Mouse (Mus musculus): ENCODE measurements at regions not wholly inside any gene's neighbourhood (a gene's known extent, or its start where the extent isn't known, plus 50 kb on each side); places are given as distances from the start of the nearest gene placed in this dataset.
"Not testable (repeated sequence)": the region's sequence is repeated elsewhere in the genome, so short reads cannot be mapped to it uniquely, and the experiment has no call there.

DNA sequence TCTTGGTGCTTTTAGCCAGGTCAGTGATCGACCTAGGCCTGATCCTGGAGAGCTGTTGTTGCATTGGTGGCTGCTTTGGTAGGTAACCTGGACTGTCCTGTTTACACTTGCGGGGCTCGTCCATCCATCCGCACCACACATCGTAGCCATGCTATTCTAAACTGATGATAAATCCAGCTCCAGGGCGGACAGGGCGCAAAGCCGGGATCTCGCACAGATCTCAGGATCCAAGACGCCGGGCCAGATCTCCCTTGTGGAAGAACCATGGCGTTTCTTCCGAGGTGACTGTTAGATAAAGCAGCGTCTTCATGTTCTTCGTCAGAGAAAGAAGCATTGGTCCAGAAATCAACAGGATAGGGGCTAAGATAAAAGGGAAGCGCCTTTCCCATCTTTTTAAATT is 115.6 kb downstream of the Sec16b start:
- in situ Hi-C loops (cut with MboI; ENCODE audit: low sequenced_read_pairs) = not testable (repeated sequence)

DNA sequence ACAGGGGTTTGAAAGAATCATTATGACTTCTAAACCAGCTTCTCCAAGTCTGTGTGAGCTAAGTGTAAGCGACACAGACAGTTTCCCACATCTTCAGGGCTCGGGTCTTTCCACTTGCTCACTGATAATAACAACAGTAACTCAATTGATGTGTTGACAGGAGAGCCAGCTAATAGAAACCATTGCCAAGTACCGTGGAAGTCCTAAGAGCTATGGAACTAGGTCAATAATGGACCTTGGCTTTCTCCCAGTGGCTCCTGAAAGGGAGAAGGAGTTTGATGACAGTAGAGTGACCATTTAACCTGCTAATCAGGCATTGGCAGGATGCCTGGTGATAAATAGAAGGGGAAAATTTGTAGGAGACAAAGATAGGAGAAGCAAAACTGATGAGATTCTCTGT is 126.1 kb downstream of the Sec16b start:
- in situ Hi-C loops (cut with MboI; ENCODE audit: low sequenced_read_pairs) = no loop called here

DNA sequence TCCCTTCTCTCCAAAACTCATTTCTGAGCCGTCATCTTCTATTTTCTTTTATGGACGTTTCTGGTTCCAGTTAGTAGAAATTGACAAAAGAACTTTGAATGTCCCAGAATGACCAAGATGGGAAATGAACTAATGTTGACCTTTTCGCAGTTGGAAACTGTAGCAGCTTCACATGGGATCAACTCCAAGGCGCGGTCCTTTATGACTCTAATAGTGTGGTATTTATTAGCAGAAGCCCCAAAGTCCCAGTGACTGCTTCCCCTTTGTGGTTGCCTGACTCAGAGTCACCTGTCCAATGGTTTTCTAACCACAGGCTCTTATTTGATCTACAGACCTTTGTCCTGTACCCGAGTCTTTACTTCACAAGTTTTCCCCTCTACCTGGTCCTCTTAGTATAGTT is 126.9 kb downstream of the Sec16b start:
- in situ Hi-C loops (cut with MboI; ENCODE audit: low sequenced_read_pairs) = no loop called here

DNA sequence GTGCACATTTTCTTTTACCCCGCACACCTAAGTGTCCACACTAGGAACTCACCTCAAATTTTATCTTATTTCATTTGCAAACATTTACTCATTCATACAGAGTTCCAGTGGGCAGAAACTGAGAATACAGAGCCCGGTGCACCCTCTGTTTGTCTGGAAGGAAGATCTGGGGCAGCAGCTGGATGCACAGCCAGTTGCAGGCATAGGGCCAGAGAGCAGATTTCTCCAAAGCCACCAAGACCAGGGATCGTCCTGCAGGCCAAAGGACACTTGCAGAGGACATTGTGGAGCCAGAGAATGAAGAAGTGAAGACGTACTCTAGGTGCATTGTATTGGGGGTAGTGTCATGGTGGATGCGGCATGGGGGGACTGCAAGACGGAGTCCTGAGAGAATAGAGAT is 129.2 kb downstream of the Sec16b start:
- in situ Hi-C loops (cut with MboI; ENCODE audit: low sequenced_read_pairs) = no loop called here

DNA sequence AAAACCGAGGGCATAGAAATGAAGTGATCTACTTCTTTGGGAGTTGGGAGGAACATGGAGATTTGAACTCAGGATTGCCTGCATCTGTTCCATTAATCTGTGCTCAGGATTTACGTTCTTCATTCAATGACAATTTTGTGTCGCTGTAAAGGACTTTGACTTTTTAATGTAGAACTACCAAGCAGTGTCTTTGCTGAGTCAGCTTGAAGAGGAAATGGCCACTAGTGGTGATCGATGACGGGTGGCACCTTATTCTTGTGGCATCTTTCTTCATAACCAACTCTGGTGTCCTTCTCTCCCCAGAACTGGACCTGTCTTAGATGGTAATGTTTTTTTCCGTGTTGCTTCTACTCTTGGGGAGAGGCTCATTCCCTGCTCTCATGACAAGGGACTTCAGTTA is 137.0 kb downstream of the Sec16b start:
- in situ Hi-C loops (cut with MboI; ENCODE audit: low sequenced_read_pairs) = no loop called here

DNA sequence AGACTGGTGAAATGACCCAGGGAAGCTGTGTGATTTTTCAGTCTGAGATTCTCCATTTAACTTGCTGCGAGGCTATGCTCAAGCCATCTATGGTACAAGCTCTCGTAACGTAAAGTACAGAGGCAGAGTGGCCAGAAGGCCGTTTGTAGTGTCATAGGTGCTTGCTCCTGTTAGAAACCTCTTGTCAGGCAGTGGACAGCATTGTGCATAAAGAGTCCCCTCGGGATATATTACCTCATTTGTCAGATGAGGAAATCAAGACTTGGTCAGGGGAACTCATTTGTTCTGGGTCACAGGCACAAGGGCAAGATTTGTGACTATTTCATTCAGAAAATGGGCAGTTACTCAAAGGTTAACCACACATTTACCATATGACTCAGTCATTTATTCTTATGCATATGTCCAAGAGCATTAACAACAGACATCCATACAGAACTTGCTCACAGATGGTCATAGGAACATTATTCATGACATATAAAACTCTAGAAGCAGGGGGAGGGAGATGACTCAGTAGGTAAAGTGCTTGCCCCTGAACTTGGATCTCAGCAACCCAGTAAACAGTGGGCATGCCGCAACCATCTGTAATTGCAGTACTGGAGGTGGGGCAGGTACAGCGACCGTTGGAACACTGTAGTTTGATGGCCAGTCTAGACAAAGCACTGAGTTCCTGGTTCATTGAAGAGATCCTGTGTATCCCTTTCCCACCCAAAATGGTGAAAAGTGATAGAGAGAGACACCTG is 139.3 kb downstream of the Sec16b start:
- in situ Hi-C loops (cut with MboI; ENCODE audit: low sequenced_read_pairs) = no loop called here

DNA sequence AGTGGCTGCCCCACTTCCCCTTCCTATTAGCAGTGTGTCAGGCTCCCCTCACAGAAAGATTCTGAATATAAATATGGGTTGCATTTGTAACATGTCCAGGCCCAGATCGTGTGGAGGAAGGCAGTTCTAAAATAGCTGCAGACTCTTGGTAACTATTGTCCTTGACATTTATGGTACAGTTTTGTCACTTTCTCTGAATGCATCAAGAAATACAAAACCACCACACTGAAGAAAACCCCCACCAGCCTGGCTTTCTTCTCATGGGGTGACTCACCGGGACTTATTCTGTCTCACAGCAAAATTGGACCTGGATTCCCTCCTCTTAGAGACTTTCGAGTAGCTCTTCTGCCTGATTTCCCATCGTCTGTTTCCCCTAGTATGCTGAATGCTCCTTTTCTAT is 148.9 kb downstream of the Sec16b start:
- in situ Hi-C loops (cut with MboI; ENCODE audit: low sequenced_read_pairs) = no loop called here

DNA sequence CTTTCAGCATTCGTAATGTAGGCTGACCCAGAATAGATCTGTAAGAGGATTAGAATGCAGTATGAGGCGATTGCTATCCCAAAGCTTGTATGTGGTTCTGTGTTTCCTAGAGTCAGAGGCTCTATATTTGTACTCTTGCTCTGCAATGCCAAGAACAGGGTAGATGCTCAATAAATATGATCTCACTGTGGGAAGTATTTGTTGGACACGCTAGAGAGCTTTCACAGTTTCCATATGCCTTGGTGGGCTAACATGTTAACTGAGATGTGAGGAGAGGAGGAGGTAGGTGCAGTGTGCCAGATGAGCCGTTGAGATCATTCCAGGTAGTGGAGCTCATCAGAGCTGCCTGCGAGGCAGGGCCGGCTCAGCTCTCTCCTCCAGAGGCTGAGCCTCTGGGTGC is 163.1 kb downstream of the Sec16b start:
- in situ Hi-C loops (cut with MboI; ENCODE audit: low sequenced_read_pairs) = no loop called here

DNA sequence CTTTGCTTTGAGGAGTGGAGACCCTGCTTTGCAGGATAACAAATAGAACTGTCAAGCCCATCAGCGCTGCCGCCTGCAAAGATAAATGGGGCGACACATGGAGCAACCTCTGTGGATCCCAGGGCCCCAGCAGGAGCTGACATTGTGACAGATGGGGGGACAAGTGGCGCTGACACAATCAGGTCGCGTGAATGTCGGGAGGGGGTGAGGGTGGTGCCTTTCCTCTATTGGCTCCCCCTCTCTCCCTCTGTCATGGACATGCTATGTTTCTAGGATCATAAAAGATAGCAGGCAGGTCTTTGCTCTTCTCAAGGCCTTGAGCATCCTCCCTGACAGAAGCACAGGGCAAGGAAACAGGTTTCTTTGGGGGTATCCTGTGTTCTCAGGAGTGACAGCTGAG is 177.8 kb downstream of the Sec16b start:
- in situ Hi-C loops (cut with MboI; ENCODE audit: low sequenced_read_pairs) = no loop called here

DNA sequence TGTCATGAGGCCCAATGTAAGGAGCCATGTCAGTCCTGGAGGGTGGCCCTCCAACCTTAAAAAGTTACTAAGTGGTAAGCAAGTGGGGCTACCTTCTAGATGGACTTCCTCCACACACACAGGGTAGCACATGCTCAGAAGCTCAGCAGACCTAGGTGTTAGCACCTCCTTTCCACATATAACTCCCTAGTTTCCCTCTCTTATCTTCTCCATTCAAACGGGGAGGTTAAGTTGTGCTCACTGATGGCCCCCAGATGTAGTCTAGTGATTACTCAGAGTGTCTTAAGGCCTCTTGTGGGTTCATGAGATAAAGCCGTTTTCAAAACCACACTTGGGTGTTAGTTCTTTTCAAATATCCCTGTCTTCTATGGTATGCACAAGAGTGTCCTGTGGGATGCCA is 188.7 kb downstream of the Sec16b start:
- in situ Hi-C loops (cut with MboI; ENCODE audit: low sequenced_read_pairs) = no loop called here

DNA sequence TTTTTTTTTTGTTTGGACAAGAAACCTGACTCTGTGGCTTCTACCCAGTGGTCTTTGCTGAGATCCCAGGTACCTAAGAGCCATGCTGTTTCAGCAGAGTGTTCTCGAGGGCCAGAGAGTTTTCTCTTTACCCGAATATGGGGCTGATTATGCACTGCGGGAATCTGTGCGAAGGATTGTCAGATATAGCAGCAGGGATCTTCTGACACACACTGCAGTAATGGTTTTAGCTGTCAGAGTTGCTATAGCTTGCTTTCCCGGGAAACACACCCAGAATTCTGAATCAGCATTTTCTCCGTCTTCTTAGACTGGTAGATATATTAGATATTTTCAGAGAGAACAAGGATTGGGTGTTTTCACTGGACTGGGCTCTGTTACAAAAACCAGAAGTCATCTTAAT is 197.1 kb downstream of the Sec16b start:
- in situ Hi-C loops (cut with MboI; ENCODE audit: low sequenced_read_pairs) = no loop called here

DNA sequence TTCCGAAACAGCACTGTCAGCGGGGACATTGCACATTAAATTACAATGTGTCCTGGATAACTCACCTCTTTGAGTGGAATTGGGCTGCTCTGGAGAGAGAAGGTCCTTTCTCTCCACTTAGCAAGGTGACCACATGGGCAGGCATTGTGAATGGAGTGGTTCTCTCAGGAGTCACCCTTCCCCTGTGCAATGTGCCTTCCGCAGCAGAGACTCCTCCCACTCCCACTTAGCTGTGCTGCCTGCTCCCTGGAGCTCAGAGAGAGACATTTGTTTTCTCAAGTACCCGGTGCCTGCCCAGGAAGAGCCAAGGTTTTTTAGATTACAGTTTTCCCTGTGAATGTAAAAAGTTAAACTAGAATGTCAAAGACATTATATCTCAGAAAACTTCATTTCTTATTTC is 198.8 kb downstream of the Sec16b start:
- in situ Hi-C loops (cut with MboI; ENCODE audit: low sequenced_read_pairs) = no loop called here

DNA sequence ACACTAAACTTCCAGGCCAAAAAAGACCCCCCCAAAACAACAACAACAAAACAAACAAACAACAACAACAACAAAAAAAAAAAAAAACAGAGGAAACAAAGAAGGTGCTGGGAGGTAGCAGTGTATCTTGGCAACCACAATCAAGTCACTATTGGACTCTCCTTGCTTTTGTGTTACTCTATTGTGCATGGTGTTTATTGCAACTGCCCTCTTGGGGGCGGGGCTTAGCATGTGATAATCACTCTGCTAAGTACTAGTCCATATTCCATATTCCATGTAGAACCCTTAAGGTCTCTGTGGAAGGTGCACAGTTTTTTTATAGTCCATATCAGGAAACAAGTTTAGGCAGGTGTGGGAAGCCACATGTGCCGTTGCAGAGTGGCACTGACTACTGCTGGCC is 200.7 kb downstream of the Sec16b start:
- in situ Hi-C loops (cut with MboI; ENCODE audit: low sequenced_read_pairs) = no loop called here

DNA sequence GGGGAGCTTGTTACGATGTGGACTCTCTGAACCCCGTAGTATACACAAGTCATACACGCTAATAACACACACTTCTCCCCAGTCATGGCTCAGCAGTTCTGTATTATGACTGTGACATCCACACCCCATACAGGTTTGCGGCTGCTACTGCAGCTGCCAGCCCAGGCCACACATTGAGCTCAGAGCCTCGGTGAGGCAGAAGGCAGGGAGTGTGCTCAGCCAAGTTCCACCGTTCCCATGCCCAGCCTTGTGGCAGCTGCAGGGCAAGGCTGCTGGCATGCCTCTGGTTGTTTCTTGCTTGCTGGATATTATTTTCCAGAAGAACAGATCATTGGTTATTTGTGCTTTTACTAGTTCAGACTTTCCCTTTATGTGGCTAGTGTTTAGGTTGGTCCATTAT is 202.6 kb downstream of the Sec16b start:
- in situ Hi-C loops (cut with MboI; ENCODE audit: low sequenced_read_pairs) = no loop called here

DNA sequence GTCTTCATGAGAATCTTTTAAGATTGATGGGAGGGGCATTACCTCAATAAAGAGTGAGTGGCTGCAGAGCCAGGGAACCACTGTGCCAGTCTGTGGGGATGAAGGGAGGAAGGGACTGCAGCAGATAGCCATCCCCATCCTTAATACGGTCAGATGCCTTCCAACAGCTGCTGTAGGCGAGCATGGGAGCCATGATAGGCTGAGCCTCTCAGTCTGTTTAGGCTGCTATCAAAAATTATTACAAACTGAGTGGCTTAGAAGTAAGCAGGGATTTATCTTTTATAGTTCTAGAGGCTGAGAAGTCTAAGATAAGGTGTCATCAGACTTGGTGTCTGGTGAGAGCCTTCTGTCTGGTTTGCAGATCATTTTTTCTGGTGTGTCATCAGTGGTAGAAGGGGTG is 204.3 kb downstream of the Sec16b start:
- in situ Hi-C loops (cut with MboI; ENCODE audit: low sequenced_read_pairs) = no loop called here

DNA sequence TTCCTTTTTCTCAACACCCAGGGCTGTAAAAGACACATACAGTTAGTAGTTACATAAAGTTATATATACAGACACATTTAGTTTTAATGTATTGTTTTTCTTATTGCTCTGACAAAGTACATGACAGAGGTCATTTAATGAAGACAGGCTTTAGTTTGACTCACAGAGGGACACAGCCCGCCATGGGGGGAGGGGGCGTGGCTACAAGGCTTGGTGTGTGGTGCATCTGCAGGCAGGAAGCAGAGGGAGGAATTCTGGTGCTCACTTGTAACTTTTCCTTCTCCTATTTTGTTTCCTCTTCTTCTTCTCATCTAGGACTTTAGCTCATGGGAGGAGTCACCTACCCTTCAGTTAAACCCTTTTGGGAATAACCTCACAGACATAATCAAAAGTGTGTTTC is 206.0 kb downstream of the Sec16b start:
- in situ Hi-C loops (cut with MboI; ENCODE audit: low sequenced_read_pairs) = no loop called here

DNA sequence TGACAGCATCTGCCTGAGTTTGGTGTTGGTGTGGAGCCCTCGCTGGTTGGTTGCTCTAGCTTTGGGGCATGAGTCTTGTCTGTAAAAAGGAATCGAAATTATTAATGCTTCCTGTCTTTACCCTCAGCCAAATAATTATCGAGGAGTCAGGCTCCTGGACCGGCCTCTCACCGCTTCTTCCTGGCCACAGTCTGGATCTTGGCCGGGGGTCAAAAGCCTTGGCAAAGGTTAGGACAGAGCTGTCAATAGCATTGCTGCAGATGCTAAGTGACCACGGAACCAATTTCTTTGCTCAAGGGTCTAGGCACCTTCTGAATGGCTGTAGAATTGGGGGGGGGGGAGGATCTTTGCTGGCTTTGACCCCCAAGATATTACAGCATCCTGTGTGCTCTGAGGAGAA is 207.3 kb downstream of the Sec16b start:
- in situ Hi-C loops (cut with MboI; ENCODE audit: low sequenced_read_pairs) = no loop called here

DNA sequence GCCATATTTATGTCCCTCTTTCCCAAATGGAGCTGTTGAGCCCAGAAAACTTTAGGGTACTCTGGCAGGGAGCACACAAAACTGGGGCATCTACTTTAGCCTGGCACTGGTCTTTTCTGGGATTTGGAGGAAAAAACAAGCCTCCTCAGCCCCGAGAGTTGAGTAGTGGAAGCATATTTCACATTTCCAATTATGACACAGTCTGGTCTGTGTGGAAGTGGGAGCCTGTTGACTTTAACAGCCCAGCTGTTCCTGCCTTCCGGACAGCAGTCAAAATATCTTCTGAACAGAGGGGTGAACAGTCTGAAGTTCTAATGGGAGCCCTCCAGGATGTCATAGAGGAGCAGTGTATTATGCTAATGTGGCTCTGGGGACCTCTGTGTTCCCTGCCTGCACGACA is 209.1 kb downstream of the Sec16b start:
- in situ Hi-C loops (cut with MboI; ENCODE audit: low sequenced_read_pairs) = no loop called here

DNA sequence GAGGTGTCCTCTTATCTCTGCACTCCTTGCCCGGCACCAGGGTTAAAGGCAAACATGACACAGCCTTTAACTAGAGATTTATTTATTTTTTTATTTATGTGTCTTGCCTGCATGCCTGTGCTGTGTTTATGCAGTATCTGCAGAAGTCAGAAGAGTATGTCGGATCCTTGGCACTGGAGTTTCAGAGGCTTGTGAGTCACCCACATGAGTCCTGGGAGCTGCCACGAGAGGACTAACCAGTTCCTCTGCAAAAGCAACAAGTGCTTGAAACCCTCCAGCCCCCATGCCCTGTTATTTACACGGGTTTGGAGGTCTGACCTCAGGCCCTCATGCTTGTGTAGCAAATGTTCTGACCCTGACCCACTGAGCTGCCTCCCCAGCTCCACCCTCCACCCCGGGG is 210.6 kb downstream of the Sec16b start:
- in situ Hi-C loops (cut with MboI; ENCODE audit: low sequenced_read_pairs) = no loop called here

DNA sequence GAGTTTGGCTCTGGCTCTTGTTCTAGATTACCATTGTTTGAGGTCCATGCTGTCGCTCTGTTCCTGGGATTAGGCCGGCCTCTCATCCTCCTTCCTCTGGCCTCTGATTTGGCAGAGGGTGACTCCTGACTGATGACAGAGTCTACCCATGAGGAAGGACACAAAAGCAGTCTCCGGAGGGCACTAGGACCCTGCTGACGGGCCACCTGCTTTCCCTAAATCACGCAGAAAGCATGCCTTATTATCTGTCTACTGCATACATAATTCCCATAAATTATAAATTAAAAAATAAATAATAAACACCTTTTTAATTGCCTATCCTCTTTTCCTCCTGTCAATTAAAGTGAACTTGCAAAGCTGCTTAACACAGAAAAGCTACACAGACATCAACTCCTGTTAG is 215.4 kb downstream of the Sec16b start:
- in situ Hi-C loops (cut with MboI; ENCODE audit: low sequenced_read_pairs) = no loop called here

DNA sequence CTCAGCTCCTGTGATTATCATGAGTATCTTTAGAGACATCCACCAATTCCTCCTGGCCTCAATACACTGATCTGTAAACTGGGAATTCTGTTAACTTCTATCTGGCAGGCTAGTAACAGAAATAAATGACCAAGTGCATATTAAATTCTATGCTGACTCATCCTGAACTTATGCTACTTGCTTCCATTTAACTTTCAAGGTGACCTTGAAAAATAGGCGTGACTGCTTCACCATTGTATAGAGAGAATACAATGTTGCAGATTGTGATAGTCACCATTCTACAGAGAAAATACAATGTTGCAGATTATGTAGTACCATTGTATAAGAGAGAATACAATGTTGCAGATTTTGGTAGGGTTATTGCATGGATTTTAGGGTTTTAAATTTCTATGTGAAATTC is 224.6 kb downstream of the Sec16b start:
- in situ Hi-C loops (cut with MboI; ENCODE audit: low sequenced_read_pairs) = loop anchor here (25.0 kb wide), 1 partner anchor 931 kb away; no protein-coding TSS in a partner anchor

DNA sequence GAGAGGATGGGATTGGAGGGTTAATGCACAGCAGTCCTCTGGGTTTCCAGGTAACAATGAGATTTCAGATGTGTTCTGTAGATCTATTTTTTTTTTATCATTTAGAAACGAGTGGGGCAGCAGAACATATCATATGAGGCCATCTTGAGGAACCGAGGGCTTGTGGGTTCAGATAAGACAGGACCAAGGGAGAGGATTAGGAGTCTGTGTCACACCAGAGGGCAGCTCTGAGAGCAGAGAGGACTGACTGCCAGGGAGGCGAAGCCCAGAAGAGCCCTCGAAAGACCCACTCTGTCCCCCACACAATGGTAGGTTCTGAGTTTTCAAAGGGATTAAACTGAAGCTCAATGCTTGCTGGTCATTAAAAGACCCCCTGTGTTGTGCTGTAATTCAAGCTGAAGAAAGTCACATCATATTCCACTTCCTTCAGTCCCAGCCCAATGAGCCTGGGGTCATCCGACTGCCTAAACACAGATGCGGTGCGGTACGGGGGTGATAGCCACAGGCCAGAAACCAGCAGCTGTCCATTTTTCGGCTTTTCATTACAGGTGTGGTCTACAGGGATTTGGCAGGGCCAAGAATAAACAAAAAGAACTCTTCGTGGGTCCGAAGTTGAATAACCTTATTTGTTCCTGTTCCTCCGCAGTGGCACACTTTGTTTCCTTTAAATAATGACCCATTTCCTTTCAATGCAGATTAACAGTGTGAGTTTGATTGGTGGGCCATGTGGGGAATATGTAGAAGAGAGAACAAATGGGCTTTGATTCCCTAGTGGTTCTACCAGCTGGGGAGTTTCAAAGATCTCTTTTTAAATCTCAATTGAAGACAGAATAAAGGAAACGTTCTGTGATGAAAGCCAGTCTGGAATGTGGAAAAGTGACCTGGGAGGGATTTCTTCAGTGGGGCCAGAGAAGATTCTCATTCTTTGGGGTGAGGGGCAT is 234.5 kb downstream of the Sec16b start:
- in situ Hi-C loops (cut with MboI; ENCODE audit: low sequenced_read_pairs) = loop anchor here (25.0 kb wide), 1 partner anchor 921 kb away; no protein-coding TSS in a partner anchor

Data from CH12F3 (cell line).